In genomic region chr2:32537360-32537905, GRCm38 (mm10) we compare ENCODE assay signal across 8 mouse cellular contexts. TPM values are rescaled to one million over a fixed set of nuclear protein-coding genes. Genes with fewer than 3 reads are reported as not detected.
DNase-seq lines count a peak whose midpoint lies in the region; ATAC-seq lines count a peak whose summit lies in the region.

No protein-coding gene starts in this region.

- H3K4me1 ChIP-seq in brown adipose tissue, adult 24 weeks (ENCODE audit: control insufficient read depth, insufficient read depth, insufficient read length, low read length), result peaks cover 48% of the 10 kb centered on the region
- H3K4me1 ChIP-seq in limb, embryonic 13.5 days, result peaks cover 80% of the 10 kb centered on the region

- no peaks in the 10 kb centered on the region for H3K27me3 ChIP-seq in limb, embryonic 13.5 days

- intact Hi-C loops in heart, postnatal 14 days (cut with DNase I), result loop anchor here (2.0 kb wide), 1 partner anchor 29 kb away; no protein-coding TSS in a partner anchor

- ATAC-seq in limb, embryonic 13.5 days (ENCODE audit: low FRiP score, low read depth), result no peak

- peak overlapping the region; percentile 94 for H3K4me2 ChIP-seq in limb, embryonic 13.5 days (replicated peaks)

- H3K9me3 ChIP-seq in limb, embryonic 13.5 days, result no peaks in the 10 kb centered on the region

- DNase-seq in adrenal gland, postnatal 14 days, result peak; percentile 60
- DNase-seq in adrenal gland, postnatal 4 days (ENCODE audit: low spot score in 2 of 2), result no peak
- peak; percentile 20 to 54 for DNase-seq in heart, postnatal 14 days
- peak; percentile 48 for DNase-seq in naive thymus-derived CD4-positive, alpha-beta T cell, adult 2 months (ENCODE audit: low read depth)
- DNase-seq in layer of hippocampus, adult 9-10 months (ENCODE audit: low spot score), result no peak
- no peak for DNase-seq in layer of hippocampus, adult 18-20 months (ENCODE audit: low spot score in 2 of 2)

- H3K36me3 ChIP-seq in limb, embryonic 13.5 days, result no peaks in the 10 kb centered on the region

- peak overlapping the region; percentile 75 for H3K27ac ChIP-seq in brown adipose tissue, adult 24 weeks (replicated peaks; ENCODE audit: low read depth, low read length)
- peak overlapping the region; percentile 97 for H3K27ac ChIP-seq in limb, embryonic 13.5 days

- peak overlapping the region; percentile 95 for H3K9ac ChIP-seq in limb, embryonic 13.5 days

- peak overlapping the region; percentile 87 for H3K4me3 ChIP-seq in brown adipose tissue, adult 24 weeks (ENCODE audit: insufficient read depth, low read depth, low read length)
- H3K4me3 ChIP-seq in limb, embryonic 13.5 days, result peak overlapping the region; percentile 90

- WGBS in limb, embryonic 13.5 days, result 6% methylated on average over 9 of the region's 9 CpGs

RNA-seq across cellular contexts. Expression of gene Fam102a, which starts 2.3 kb away (rescaled TPM):
- total RNA-seq in adrenal gland, postnatal 14 days (2021), result 25.6 and 28.7 TPM in 2 replicates
- total RNA-seq in adrenal gland, postnatal 4 days (2021), result 10 to 100 TPM; 36.6 to 38.0 TPM
- 6.3 and 15.4 TPM in 2 replicates for polyA plus RNA-seq in brown adipose tissue, adult 24 weeks (2012; ENCODE audit: insufficient read depth, insufficient read length, missing spikeins)
- 1 to 10 TPM; 8.6 to 9.7 TPM for total RNA-seq in heart, postnatal 14 days (2021)
- 10.4 and 10.9 TPM in 2 replicates for polyA plus RNA-seq in limb, embryonic 13.5 days (2015; fragmentation: Nextera tagmentation; extraction: Ambion mirVana)
- 10 to 100 TPM; 76.0 to 77.2 TPM for total RNA-seq in layer of hippocampus, adult 18-20 months (2021)

RNA-seq across cellular contexts. Expression of gene Dpm2, which starts 33.2 kb away (rescaled TPM):
- 47.8 and 61.8 TPM in 2 replicates for total RNA-seq in adrenal gland, postnatal 14 days (2021)
- 10 to 100 TPM; 61.9 to 64.5 TPM for total RNA-seq in adrenal gland, postnatal 4 days (2021)
- polyA plus RNA-seq in brown adipose tissue, adult 24 weeks (2012; ENCODE audit: insufficient read depth, insufficient read length, missing spikeins), result 31.2 and 37.5 TPM in 2 replicates
- 10 to 100 TPM; 21.4 to 22.7 TPM for total RNA-seq in heart, postnatal 14 days (2021)
- polyA plus RNA-seq in limb, embryonic 13.5 days (2015; fragmentation: Nextera tagmentation; extraction: Ambion mirVana), result 111 and 118 TPM in 2 replicates
- total RNA-seq in layer of hippocampus, adult 18-20 months (2021), result 10 to 100 TPM; 78.9 to 81.8 TPM

RNA-seq across cellular contexts. Expression of gene Pip5kl1, which starts 37.2 kb away (rescaled TPM):
- total RNA-seq in adrenal gland, postnatal 14 days (2021), result 0.23 TPM in 1 of 2 replicates, not detected in the other
- total RNA-seq in adrenal gland, postnatal 4 days (2021), result under 1 TPM; 0.31 to 0.73 TPM
- not detected in 2 replicates for polyA plus RNA-seq in brown adipose tissue, adult 24 weeks (2012; ENCODE audit: insufficient read depth, insufficient read length, missing spikeins)
- total RNA-seq in heart, postnatal 14 days (2021), result not detected
- polyA plus RNA-seq in limb, embryonic 13.5 days (2015; fragmentation: Nextera tagmentation; extraction: Ambion mirVana), result 1.8 and 2.5 TPM in 2 replicates
- total RNA-seq in layer of hippocampus, adult 18-20 months (2021), result 1 to 10 TPM; 3.3 to 3.5 TPM

RNA-seq across cellular contexts. Expression of gene 9430097D07Rik, which starts 38.1 kb away (rescaled TPM):
- total RNA-seq in adrenal gland, postnatal 14 days (2021), result not detected in 2 replicates
- not detected for total RNA-seq in adrenal gland, postnatal 4 days (2021)
- polyA plus RNA-seq in brown adipose tissue, adult 24 weeks (2012; ENCODE audit: insufficient read depth, insufficient read length, missing spikeins), result not detected in 2 replicates
- not detected for total RNA-seq in heart, postnatal 14 days (2021)
- polyA plus RNA-seq in limb, embryonic 13.5 days (2015; fragmentation: Nextera tagmentation; extraction: Ambion mirVana), result 0.19 and 0.23 TPM in 2 replicates
- under 1 TPM; 0.20 to 0.43 TPM for total RNA-seq in layer of hippocampus, adult 18-20 months (2021)

RNA-seq across cellular contexts. Expression of gene St6galnac4, which starts 49.5 kb away (rescaled TPM):
- 12.0 and 13.5 TPM in 2 replicates for total RNA-seq in adrenal gland, postnatal 14 days (2021)
- 10 to 100 TPM; 16.4 to 19.4 TPM for total RNA-seq in adrenal gland, postnatal 4 days (2021)
- polyA plus RNA-seq in brown adipose tissue, adult 24 weeks (2012; ENCODE audit: insufficient read depth, insufficient read length, missing spikeins), result 2.4 and 3.0 TPM in 2 replicates
- 10 to 100 TPM; 22.8 to 23.6 TPM for total RNA-seq in heart, postnatal 14 days (2021)
- polyA plus RNA-seq in limb, embryonic 13.5 days (2015; fragmentation: Nextera tagmentation; extraction: Ambion mirVana), result 37.2 and 39.5 TPM in 2 replicates
- total RNA-seq in layer of hippocampus, adult 18-20 months (2021), result 10 to 100 TPM; 40.4 to 44.8 TPM

Comparison
In these comparisons a context has a peak if more than half of its experiments do, and no peak if none do; other contexts are left out.
1. DNase-seq: peak in adrenal gland, postnatal 14 days (single experiment), heart, postnatal 14 days (2 of 2) and naive thymus-derived CD4-positive, alpha-beta T cell, adult 2 months (single experiment); none in adrenal gland, postnatal 4 days (0 of 2), layer of hippocampus, adult 9-10 months (single experiment) and layer of hippocampus, adult 18-20 months (0 of 2).